Mouse (Mus musculus) lung, embryonic 15.5 days (tissue): ENCODE measurements at regions not wholly inside any gene's neighbourhood (a gene's known extent, or its start where the extent isn't known, plus 50 kb on each side); places are given as distances from the start of the nearest gene placed in this dataset.

Experiments
- ATAC-seq: fragments of 200-750 bp; cut with Nextera tagmentation; 2 replicates; pipeline ENCODE4 v1.8.0; 2017; ENCODE audit warnings: moderate number of reproducible peaks, borderline replicate concordance; ENCODE audit not compliant: low FRiP score, low TSS enrichment; ENCODE audit errors: extremely low read depth
- H3K27ac ChIP-seq: fragments of 300-500 bp; sonication (generic); 2 replicates; pipeline ENCODE4 v1.5.1; 2015; ENCODE audit warnings: moderate library complexity, mild to moderate bottlenecking, inconsistent platforms
- H3K27me3 ChIP-seq: fragments of 300-500 bp; sonication (generic); 2 replicates; pipeline ENCODE4 v1.6.1; 2015; ENCODE audit warnings: inconsistent platforms
- H3K36me3 ChIP-seq: fragments of 300-500 bp; sonication (generic); 2 replicates; pipeline ENCODE4 v1.6.1; 2015; ENCODE audit warnings: inconsistent platforms
- H3K4me1 ChIP-seq: fragments of 300-500 bp; sonication (generic); 2 replicates; pipeline ENCODE4 v1.6.1; 2015; ENCODE audit warnings: inconsistent platforms
- H3K4me2 ChIP-seq: fragments of 300-500 bp; sonication (generic); 2 replicates; pipeline ENCODE4 v1.6.1; 2015; ENCODE audit warnings: inconsistent platforms, mild to moderate bottlenecking, moderate library complexity
- H3K4me3 ChIP-seq: fragments of 300-500 bp; sonication (generic); 2 replicates; pipeline ENCODE4 v1.5.1; 2015; ENCODE audit warnings: mild to moderate bottlenecking, inconsistent platforms
- H3K9ac ChIP-seq: fragments of 300-500 bp; sonication (generic); 2 replicates; pipeline ENCODE4 v1.6.1; 2015; ENCODE audit warnings: inconsistent platforms
- H3K9me3 ChIP-seq: fragments of 300-500 bp; sonication (generic); 2 replicates; pipeline ENCODE4 v1.6.1; 2016; ENCODE audit warnings: inconsistent platforms
- WGBS: fragments of 180-500 bp; shearing (Covaris S2); methylation state at CpG from one replicate; pipeline ENCODE4 v1.1.7; 2015; 5-methylcytosine and 5-hydroxymethylcytosine counted together

DNA sequence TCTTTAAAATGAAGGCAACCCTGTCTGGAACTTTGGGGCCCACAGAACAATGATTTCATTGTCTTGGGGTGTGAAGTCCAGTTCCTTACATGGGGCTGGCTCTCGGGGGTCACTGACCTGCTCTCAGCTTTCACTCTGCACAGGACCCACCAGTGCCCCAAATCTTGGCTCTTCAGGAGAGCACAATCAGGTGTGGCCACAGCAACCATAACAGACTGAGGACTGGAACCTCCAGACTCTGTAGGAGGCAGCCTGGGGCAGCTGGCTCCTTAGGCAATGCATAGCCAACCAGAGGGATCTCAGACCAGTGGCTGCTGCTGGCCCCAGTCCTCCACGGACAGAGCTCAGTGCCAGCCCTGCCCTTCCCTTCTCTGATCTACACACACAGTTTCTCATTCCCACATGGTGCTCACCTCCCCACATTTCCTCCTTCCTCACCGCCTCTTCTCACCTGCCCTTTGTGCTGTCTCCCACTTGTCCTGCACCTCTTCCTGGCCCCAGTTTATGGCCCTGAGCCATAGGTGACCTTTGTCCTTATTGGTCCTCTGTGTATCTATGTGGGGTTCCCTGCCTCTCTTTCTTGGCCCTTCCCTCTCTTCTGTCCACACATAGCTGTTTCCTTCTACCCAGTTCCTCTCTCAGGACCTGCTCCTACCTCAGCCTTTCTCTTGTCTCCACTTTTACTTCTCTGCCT lies 151.9 kb upstream of the Zmiz1 start:
- H3K9ac ChIP-seq, result no peak overlapping the region
- no peaks in the 10 kb centered on the region for H3K9me3 ChIP-seq
- peaks cover 40% of the 10 kb centered on the region for H3K4me1 ChIP-seq
- H3K36me3 ChIP-seq, result no peaks in the 10 kb centered on the region
- H3K27me3 ChIP-seq, result no peaks in the 10 kb centered on the region
- no peak overlapping the region for H3K27ac ChIP-seq
- no peak overlapping the region for H3K4me3 ChIP-seq
- H3K4me2 ChIP-seq, result no peak overlapping the region
- WGBS, result 78% methylated on average over 3 of the region's 3 CpGs
- no peak for ATAC-seq

- Histone ChIP-seq H3K27ac (no peak overlapping the region), H3K9ac (no peak overlapping the region), H3K9me3 (no peaks in the 10 kb centered on the region), H3K36me3 (no peaks in the 10 kb centered on the region), H3K4me2 (no peak overlapping the region), H3K4me1 (peaks cover 46% of the 10 kb centered on the region), H3K4me3 (no peak overlapping the region), H3K27me3 (no peaks in the 10 kb centered on the region)
- WGBS, result 58% methylated on average over 3 of the region's 3 CpGs
- ATAC-seq, result no peak
These were observed 150.9 kb upstream of the Zmiz1 start for GRCm38 (mm10) chr14:25308051-25308450.

DNA sequence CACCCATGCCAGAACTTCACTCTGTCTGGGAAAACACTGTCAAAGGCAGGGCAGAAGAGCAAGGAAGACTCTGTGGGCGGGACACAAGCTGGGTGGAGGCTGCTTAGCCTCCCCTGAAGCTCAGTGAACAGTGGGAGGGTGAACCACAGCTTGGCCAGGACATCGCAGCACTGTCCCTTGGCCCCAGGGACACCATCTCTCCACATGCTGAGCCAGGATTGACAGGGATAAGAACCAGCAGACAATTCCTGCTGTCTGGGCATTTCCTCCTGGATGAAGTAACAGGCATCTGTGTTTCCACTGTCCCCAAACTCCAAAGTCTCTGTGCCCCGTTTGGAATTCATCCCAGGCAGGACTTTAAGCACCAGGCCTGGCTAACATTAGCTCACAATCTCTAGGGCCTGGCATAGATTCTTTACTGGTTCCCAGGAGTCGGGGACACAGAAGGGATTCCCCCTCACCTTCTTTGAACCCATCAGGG lies 148.3 kb upstream of the Zmiz1 start:
- H3K4me3 ChIP-seq, result no peak overlapping the region
- no peak overlapping the region for H3K9ac ChIP-seq
- H3K36me3 ChIP-seq, result no peaks in the 10 kb centered on the region
- H3K27me3 ChIP-seq, result no peaks in the 10 kb centered on the region
- WGBS, result 62% methylated on average over 4 of the region's 4 CpGs
- peaks cover 30% of the 10 kb centered on the region for H3K4me1 ChIP-seq
- ATAC-seq, result no peak
- peak overlapping the region; percentile 9; the same call in 1 of the 2 replicates for H3K27ac ChIP-seq
- no peaks in the 10 kb centered on the region for H3K9me3 ChIP-seq
- no peak overlapping the region for H3K4me2 ChIP-seq

DNA sequence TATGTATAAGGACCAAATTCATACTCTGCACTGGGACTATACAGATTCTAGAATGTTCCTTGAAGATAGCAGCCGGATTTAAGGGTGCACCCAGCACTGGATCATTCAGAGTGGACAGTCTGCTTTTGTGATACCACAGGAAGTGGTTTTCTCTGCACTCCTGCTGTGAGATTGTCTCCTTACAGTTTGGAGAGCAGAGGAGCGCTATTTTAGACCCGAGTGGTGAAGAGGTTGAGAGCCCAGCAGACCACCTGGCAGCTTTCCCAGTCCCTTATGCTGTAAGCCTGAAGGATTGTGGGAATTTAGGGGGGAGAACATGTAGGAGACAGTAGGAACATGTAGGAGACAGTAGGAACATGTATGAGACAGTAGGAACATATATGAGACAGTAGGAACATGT lies 147.5 kb upstream of the Zmiz1 start:
- H3K27ac ChIP-seq, result peak overlapping the region; percentile 9; the same call in 1 of the 2 replicates
- ATAC-seq, result no peak
- no peaks in the 10 kb centered on the region for H3K27me3 ChIP-seq
- no peaks in the 10 kb centered on the region for H3K9me3 ChIP-seq
- no peak overlapping the region for H3K4me2 ChIP-seq
- peaks cover 26% of the 10 kb centered on the region for H3K4me1 ChIP-seq
- no peak overlapping the region for H3K9ac ChIP-seq
- 26% methylated on average over 3 of the region's 3 CpGs for WGBS
- no peak overlapping the region for H3K4me3 ChIP-seq
- H3K36me3 ChIP-seq, result no peaks in the 10 kb centered on the region

GRCm38 (mm10) chr14:25312135-25312534 lies 146.8 kb upstream of the Zmiz1 start:
- Histone ChIP-seq H3K27me3 (no peaks in the 10 kb centered on the region), H3K9ac (no peak overlapping the region), H3K4me2 (no peak overlapping the region), H3K9me3 (no peaks in the 10 kb centered on the region), H3K4me1 (peaks cover 25% of the 10 kb centered on the region), H3K4me3 (no peak overlapping the region), H3K36me3 (no peaks in the 10 kb centered on the region), H3K27ac (peak overlapping the region; percentile 53; the same call in 1 of the 2 replicates)
- ATAC-seq, result no peak
- WGBS, result 26% methylated on average over 7 of the region's 7 CpGs

- WGBS, result 66% methylated on average over 6 of the region's 6 CpGs
- no peak for ATAC-seq
- no peaks in the 10 kb centered on the region for H3K36me3 ChIP-seq
- H3K4me3 ChIP-seq, result no peak overlapping the region
- no peak overlapping the region for H3K4me2 ChIP-seq
- H3K9ac ChIP-seq, result no peak overlapping the region
- peaks cover 33% of the 10 kb centered on the region for H3K4me1 ChIP-seq
- H3K9me3 ChIP-seq, result no peaks in the 10 kb centered on the region
- H3K27ac ChIP-seq, result no peak overlapping the region; the same call in 1 of the 2 replicates
- H3K27me3 ChIP-seq, result no peaks in the 10 kb centered on the region
These were observed 146.1 kb upstream of the Zmiz1 start for GRCm38 (mm10) chr14:25312814-25313426.

DNA sequence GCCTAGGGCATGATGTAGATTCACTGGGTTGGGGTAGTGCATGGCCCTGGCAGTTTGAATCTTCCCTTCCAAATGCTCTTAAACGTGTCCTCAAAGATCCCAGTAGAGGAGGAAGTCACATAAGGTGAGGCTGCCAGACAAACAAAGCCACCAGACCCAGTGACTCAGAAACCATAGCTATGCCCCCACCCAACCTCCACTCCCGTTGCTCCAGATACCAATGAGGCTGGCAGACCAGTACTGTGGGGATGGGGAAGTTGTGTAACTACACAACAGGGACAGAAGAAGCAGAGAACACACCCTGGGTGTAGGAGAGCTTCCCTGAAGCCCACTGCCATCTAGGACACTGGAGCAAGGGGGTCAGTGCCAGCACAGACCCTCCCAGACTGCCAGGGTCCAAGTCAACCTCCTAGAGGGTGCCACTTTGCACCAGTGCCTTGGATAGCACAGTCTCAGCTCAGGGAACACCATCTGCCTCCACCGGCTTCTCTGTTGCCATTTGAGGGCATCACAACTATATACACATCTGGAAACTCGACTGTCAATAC lies 145.2 kb upstream of the Zmiz1 start:
- no peak for ATAC-seq
- 57% methylated on average over 4 of the region's 4 CpGs for WGBS
- H3K4me3 ChIP-seq, result no peak overlapping the region
- H3K9ac ChIP-seq, result no peak overlapping the region
- H3K27ac ChIP-seq, result no peak overlapping the region
- H3K4me1 ChIP-seq, result peaks cover 41% of the 10 kb centered on the region
- no peaks in the 10 kb centered on the region for H3K27me3 ChIP-seq
- no peak overlapping the region for H3K4me2 ChIP-seq
- H3K9me3 ChIP-seq, result no peaks in the 10 kb centered on the region
- no peaks in the 10 kb centered on the region for H3K36me3 ChIP-seq

GRCm38 (mm10) chr14:25316491-25316890 lies 142.5 kb upstream of the Zmiz1 start:
- no peak overlapping the region for H3K9ac ChIP-seq
- H3K4me1 ChIP-seq, result peaks cover 32% of the 10 kb centered on the region
- H3K9me3 ChIP-seq, result no peaks in the 10 kb centered on the region
- no peaks in the 10 kb centered on the region for H3K27me3 ChIP-seq
- no peak overlapping the region for H3K4me2 ChIP-seq
- H3K27ac ChIP-seq, result no peak overlapping the region
- H3K4me3 ChIP-seq, result no peak overlapping the region
- ATAC-seq, result no peak
- H3K36me3 ChIP-seq, result no peaks in the 10 kb centered on the region
- WGBS, result 89% methylated on average over 5 of the region's 5 CpGs

GRCm38 (mm10) chr14:25317680-25318471 lies 141.1 kb upstream of the Zmiz1 start:
- ATAC-seq, result peak; percentile 63
- peak overlapping the region; percentile 41 for H3K9ac ChIP-seq
- H3K4me3 ChIP-seq, result peak overlapping the region; percentile 16
- 9% methylated on average over 37 of the region's 37 CpGs for WGBS
- peaks cover 20% of the 10 kb centered on the region for H3K4me1 ChIP-seq
- no peaks in the 10 kb centered on the region for H3K36me3 ChIP-seq
- H3K27ac ChIP-seq, result peak overlapping the region; percentile 79
- H3K9me3 ChIP-seq, result no peaks in the 10 kb centered on the region
- H3K27me3 ChIP-seq, result no peaks in the 10 kb centered on the region
- H3K4me2 ChIP-seq, result peak overlapping the region; percentile 52

GRCm38 (mm10) chr14:25318909-25319308 lies 140.1 kb upstream of the Zmiz1 start:
- 69% methylated on average over 12 of the region's 12 CpGs for WGBS
- Histone ChIP-seq H3K9me3 (no peaks in the 10 kb centered on the region), H3K4me2 (no peak overlapping the region), H3K4me3 (no peak overlapping the region), H3K36me3 (no peaks in the 10 kb centered on the region), H3K27me3 (no peaks in the 10 kb centered on the region), H3K9ac (no peak overlapping the region), H3K27ac (0 out of 2 replicates have a peak overlapping the region, but pooled peaks have one; percentile 79), H3K4me1 (peaks cover 28% of the 10 kb centered on the region)
- no peak for ATAC-seq

DNA sequence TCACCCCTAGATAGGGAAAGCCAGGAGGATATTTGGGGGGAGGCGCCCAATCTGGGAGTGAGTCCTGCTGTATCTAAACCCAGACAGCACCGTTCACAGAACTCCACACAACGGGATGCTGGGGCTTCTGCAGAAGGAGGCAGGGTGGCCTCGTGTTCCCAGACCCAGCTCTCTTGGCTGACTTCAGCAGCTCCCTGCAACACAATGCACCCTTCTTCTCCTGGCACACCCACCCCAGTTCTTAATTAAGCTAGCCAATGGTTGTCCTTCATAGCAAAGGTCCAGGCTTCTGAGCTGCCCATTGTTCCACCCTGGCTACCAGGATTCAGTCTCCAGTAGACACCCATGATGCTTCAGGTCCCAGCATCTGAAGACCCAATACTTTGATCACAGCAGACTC lies 138.8 kb upstream of the Zmiz1 start:
- no peak overlapping the region for H3K9ac ChIP-seq
- WGBS, result 81% methylated on average over 4 of the region's 4 CpGs
- no peaks in the 10 kb centered on the region for H3K27me3 ChIP-seq
- ATAC-seq, result no peak
- no peak overlapping the region for H3K4me2 ChIP-seq
- H3K36me3 ChIP-seq, result no peaks in the 10 kb centered on the region
- H3K4me1 ChIP-seq, result peaks cover 28% of the 10 kb centered on the region
- no peak overlapping the region for H3K27ac ChIP-seq
- no peak overlapping the region for H3K4me3 ChIP-seq
- H3K9me3 ChIP-seq, result no peaks in the 10 kb centered on the region
